ENCODE assay signal across 8 mouse cellular contexts in genomic region chr2:180333778-180334550, GRCm38 (mm10). TPM values are rescaled to one million over a fixed set of nuclear protein-coding genes. Genes with fewer than 3 reads are reported as not detected.
DNase-seq lines count a peak whose midpoint lies in the region; ATAC-seq and TF ChIP-seq lines count a peak whose summit lies in the region.

No protein-coding gene starts in this region.

- H3K4me2 ChIP-seq in forebrain, embryonic 14.5 days (ENCODE audit: low read length) = peak overlapping the region; percentile 49
- H3K4me2 ChIP-seq in limb, embryonic 13.5 days (replicated peaks) = peak overlapping the region; percentile 66

- no peaks in the 10 kb centered on the region for H3K36me3 ChIP-seq in forebrain, embryonic 14.5 days (ENCODE audit: control insufficient read depth, insufficient read depth, low read length)
- H3K36me3 ChIP-seq in limb, embryonic 13.5 days = no peaks in the 10 kb centered on the region
- H3K36me3 ChIP-seq in small intestine, adult 2 months (ENCODE audit: control insufficient read depth, insufficient read depth, low read length) = peaks cover 19% of the 10 kb centered on the region

- no peaks in the 10 kb centered on the region for H3K9me3 ChIP-seq in forebrain, embryonic 14.5 days (replicated peaks; ENCODE audit: control insufficient read depth, low read length)
- H3K9me3 ChIP-seq in limb, embryonic 13.5 days = no peaks in the 10 kb centered on the region

- TF ChIP-seq POLR2A in lung, adult 2 months (IDR thresholded peaks at IDR 0.05; ENCODE audit: borderline replicate concordance, extremely low read depth, low read depth, low read length) = no peak
- TF ChIP-seq POLR2A in small intestine, adult 2 months (IDR thresholded peaks at IDR 0.05; ENCODE audit: low read depth, low read length) = no peak

- no peak for DNase-seq in lung, adult 2 months
- DNase-seq in lung, postnatal 14 days = no peak
- DNase-seq in forebrain, embryonic 14.5 days (ENCODE audit: low spot score) = no peak
- DNase-seq in thymus, postnatal 14 days = no peak
- DNase-seq in cerebellum, adult 9-11 months = no peak

- peak; percentile 5; the same call in 1 of the 2 replicates for ATAC-seq in forebrain, embryonic 14.5 days
- ATAC-seq in limb, embryonic 13.5 days (ENCODE audit: low FRiP score, low read depth) = peak; percentile 32; the same call in 1 of the 2 replicates
- ATAC-seq in megakaryocyte progenitor cell, adult 5-6 weeks (replicated peaks; ENCODE audit: poor library complexity) = no peak

- H3K4me3 ChIP-seq in lung, adult 2 months (replicated peaks; ENCODE audit: extremely low read depth, low read depth, low read length) = peak overlapping the region; percentile 53
- H3K4me3 ChIP-seq in forebrain, embryonic 14.5 days (ENCODE audit: low read depth, low read length) = peak overlapping the region; percentile 25
- peak overlapping the region; percentile 40 for H3K4me3 ChIP-seq in limb, embryonic 13.5 days
- H3K4me3 ChIP-seq in small intestine, adult 2 months (ENCODE audit: low read depth, low read length) = peak overlapping the region; percentile 75

- TF ChIP-seq CTCF in lung, adult 2 months (IDR thresholded peaks at IDR 0.05; ENCODE audit: insufficient read depth, low read length) = no peak
- TF ChIP-seq CTCF in small intestine, adult 2 months (IDR thresholded peaks at IDR 0.05; ENCODE audit: extremely low read depth, insufficient read length, insufficient replicate concordance, low read depth, low read length) = no peak

- no peak overlapping the region for H3K27ac ChIP-seq in forebrain, embryonic 14.5 days (ENCODE audit: low read depth, low read length)
- H3K27ac ChIP-seq in limb, embryonic 13.5 days = no peak overlapping the region
- peak overlapping the region; percentile 96 for H3K27ac ChIP-seq in small intestine, adult 2 months (ENCODE audit: insufficient read depth, low read depth, low read length)

- peaks cover 49% of the 10 kb centered on the region for H3K27me3 ChIP-seq in forebrain, embryonic 14.5 days (replicated peaks; ENCODE audit: control insufficient read depth, insufficient read depth, low read length)
- peaks cover 88% of the 10 kb centered on the region for H3K27me3 ChIP-seq in limb, embryonic 13.5 days
- no peaks in the 10 kb centered on the region for H3K27me3 ChIP-seq in small intestine, adult 2 months (ENCODE audit: control insufficient read depth, insufficient read depth, low read length)

- H3K9ac ChIP-seq in forebrain, embryonic 14.5 days (ENCODE audit: low read length) = peak overlapping the region; percentile 21; the same call in 1 of the 2 replicates
- peak overlapping the region; percentile 39 for H3K9ac ChIP-seq in limb, embryonic 13.5 days

- peaks cover 3% of the 10 kb centered on the region; the same call in 1 of the 2 replicates for H3K4me1 ChIP-seq in lung, adult 2 months (ENCODE audit: control insufficient read depth, insufficient read depth, low read length)
- peaks cover 8% of the 10 kb centered on the region for H3K4me1 ChIP-seq in forebrain, embryonic 14.5 days (ENCODE audit: control insufficient read depth, insufficient read depth, low read length)
- H3K4me1 ChIP-seq in limb, embryonic 13.5 days = peaks cover 25% of the 10 kb centered on the region
- peaks cover 23% of the 10 kb centered on the region for H3K4me1 ChIP-seq in small intestine, adult 2 months (ENCODE audit: control insufficient read depth, insufficient read depth, insufficient read length, low read length)

- WGBS in lung, adult 2 months = 1% methylated on average over 69 of the region's 69 CpGs
- whole genome bisulfite sequencing in forebrain, embryonic 14.5 days = 1% methylated on average over 68 of the region's 69 CpGs
- WGBS in limb, embryonic 13.5 days = under 1% methylated on average over 69 of the region's 69 CpGs
- 2% methylated on average over 69 of the region's 69 CpGs for WGBS in small intestine, adult 2 months

RNA-seq across cellular contexts. Expression of gene Gata5, which starts 0.5 kb away (rescaled TPM):
- polyA plus RNA-seq in lung, adult 2 months (2012; rRNA removed) = 5.4 and 9.9 TPM in 2 replicates
- not detected in 2 replicates for polyA plus RNA-seq in forebrain, embryonic 14.5 days (2014; fragmentation: Nextera tagmentation; extraction: Ambion mirVana)
- 0.06 TPM in 1 of 2 replicates, not detected in the other for polyA plus RNA-seq in limb, embryonic 13.5 days (2015; fragmentation: Nextera tagmentation; extraction: Ambion mirVana)
- 36.0 and 121 TPM in 2 replicates for polyA plus RNA-seq in small intestine, adult 2 months (2012; rRNA removed)
- total RNA-seq in megakaryocyte progenitor cell, adult 5-6 weeks (2015) = not detected in 2 replicates
- not detected in 2 replicates for total RNA-seq in megakaryocyte progenitor cell, adult 5-6 weeks (2017)

RNA-seq across cellular contexts. Expression of gene Rbbp8nl, which starts 44.3 kb away (rescaled TPM):
- polyA plus RNA-seq in lung, adult 2 months (2012; rRNA removed) = 1.4 and 2.3 TPM in 2 replicates
- polyA plus RNA-seq in forebrain, embryonic 14.5 days (2014; fragmentation: Nextera tagmentation; extraction: Ambion mirVana) = not detected in 2 replicates
- polyA plus RNA-seq in limb, embryonic 13.5 days (2015; fragmentation: Nextera tagmentation; extraction: Ambion mirVana) = 1.00 and 1.2 TPM in 2 replicates
- polyA plus RNA-seq in small intestine, adult 2 months (2012; rRNA removed) = 1.2 and 1.6 TPM in 2 replicates
- not detected in 2 replicates for total RNA-seq in megakaryocyte progenitor cell, adult 5-6 weeks (2015)
- total RNA-seq in megakaryocyte progenitor cell, adult 5-6 weeks (2017) = not detected in 2 replicates

Comparison
In these comparisons a context has a peak if more than half of its experiments do, and no peak if none do; other contexts are left out.
1. H3K4me3 ChIP-seq: peak in every context shown above with its lines; median percentile 75 in small intestine, adult 2 months; 53 in lung, adult 2 months; 40 in limb, embryonic 13.5 days; 25 in forebrain, embryonic 14.5 days.